Mouse (Mus musculus) lung, postnatal 0 days (tissue): Measurements from ENCODE around the gene Zpbp2.

Experiments used
- CTCF ChIP-seq: IDR thresholded peaks from 2 replicates; pipeline ENCODE4 v1.5.1; 2016; ENCODE audit warnings: antibody characterized with exemption, mild to moderate bottlenecking
- EP300 ChIP-seq: IDR thresholded peaks from 2 replicates; pipeline ENCODE4 v1.6.1; 2016; ENCODE audit warnings: antibody characterized with exemption, mild to moderate bottlenecking, control low read depth

GRCm38 (mm10) chr11:98590548-98591445, 39.9 kb downstream of the Zpbp2 start:
- TF ChIP-seq EP300 = no peak
- TF ChIP-seq CTCF = no peak
